Mouse (Mus musculus) telencephalon, adult 2 months (tissue): ENCODE data around the gene Gm16368.
"Not testable (repeated sequence)": the region's sequence is repeated elsewhere in the genome, so short reads cannot be mapped to it uniquely, and the experiment has no call there.

ENCODE experiments used
- DNase-seq: peaks from one replicate; pipeline ENCODE4 v3.0.0-alpha.2; 2011; ENCODE audit warnings: low read depth, low spot score

The Gm16368 gene

DNA sequence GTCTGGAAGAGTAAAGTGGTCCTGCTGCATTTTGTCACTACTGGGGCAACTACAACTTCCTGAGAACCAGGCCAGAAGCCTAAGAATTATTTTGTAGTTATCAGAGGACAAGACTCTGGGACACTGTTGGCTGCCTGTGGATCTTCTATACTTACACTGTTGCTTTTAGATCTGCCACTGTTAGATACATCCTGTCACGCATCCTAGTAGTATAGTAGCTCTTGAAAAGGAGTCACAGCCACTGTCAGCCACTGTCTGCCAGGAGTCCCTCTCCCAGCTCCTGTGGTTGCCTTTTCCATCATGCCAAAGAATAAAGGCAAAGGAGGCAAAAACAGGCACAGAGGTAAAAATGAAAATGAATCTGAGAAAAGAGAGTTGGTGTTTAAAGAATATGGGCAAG is at the start of gene Gm16368:
Gene Gm16368, plus strand, starts transcription at position 301 of the 400 bp plus-strand sequence.
- DNase-seq, result not testable (repeated sequence)

DNA sequence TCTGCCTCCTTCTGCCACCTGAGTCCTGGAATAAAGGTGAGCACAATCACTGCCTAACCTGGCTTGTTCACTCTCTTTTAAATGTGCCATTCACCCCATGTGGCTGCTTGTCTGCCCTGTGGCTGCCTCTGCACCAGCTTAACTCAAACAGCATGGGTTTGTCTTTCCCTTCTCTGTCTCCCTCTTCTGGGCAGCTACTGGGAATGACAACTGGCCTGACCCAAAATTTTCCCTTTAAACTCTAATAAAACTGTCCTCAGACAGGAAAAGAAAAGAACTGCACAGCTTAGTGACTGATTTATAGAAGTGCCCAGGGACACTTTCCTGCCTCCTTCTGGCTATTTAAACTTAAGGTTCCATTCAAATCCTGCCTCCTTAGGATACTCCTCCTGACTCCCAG is 44.4 kb upstream of the Gm16368 start:
- DNase-seq, result not testable (repeated sequence)

DNA sequence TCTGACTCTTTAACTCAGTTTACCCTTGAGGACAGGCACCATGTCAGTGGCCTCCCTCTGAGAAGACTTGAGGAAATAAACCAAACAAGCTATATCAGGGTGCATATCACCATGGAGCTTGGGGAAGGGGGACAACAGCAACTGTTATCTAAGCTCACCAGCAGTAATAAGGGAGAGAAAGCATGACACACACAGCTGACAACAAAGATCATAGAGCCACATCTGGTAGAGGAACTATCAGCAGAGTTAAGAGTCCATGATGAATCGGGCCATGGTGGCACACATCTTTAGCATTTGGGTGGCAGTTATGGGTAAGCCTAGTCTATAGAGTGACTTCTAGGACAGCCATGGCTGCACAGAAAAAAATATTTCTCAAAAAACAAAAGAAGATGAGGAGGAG is 43.8 kb upstream of the Gm16368 start:
- not testable (repeated sequence) for DNase-seq

DNA sequence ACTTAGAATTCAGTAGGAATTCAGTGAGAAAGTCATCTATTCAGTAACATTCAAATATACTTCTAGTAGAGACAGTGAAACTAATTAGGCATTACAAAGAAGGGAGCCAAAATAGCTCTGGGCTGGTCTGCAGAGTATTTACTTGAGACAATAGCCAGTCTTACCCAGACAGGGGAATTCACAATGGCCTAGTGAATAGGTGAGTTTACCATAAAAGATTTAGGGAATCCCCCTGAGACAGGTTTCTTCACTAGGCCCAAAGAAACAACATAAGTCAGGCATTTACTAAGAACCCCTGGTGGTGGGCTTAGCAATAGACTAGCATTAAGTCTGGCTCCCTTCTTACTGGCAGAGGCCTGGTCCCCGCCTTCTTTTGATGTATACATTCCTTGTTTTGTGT is 38.3 kb upstream of the Gm16368 start:
- not testable (repeated sequence) for DNase-seq
